Mouse (Mus musculus) intestine, embryonic 14.5 days (tissue): ENCODE measurements around the gene Nxpe3. TPM values are rescaled to one million over a fixed set of nuclear protein-coding genes. Genes with fewer than 3 reads are reported as not detected.

ENCODE experiments used
- ATAC-seq: fragments of 200-750 bp; cut with Nextera tagmentation; replicated peaks from 2 replicates; pipeline ENCODE4 v1.8.0; 2017; ENCODE audit warnings: low read depth, moderate number of reproducible peaks, moderate TSS enrichment, moderate library complexity; ENCODE audit not compliant: low FRiP score, low TSS enrichment
- DNase-seq: peaks from one replicate; pipeline ENCODE4 v3.0.0-alpha.2; 2018; ENCODE audit warnings: low spot score
- H3K27ac ChIP-seq: fragments of 300-500 bp; sonication (generic); 2 replicates; pipeline ENCODE4 v1.5.1; 2014; ENCODE audit warnings: low read depth, mild to moderate bottlenecking, control low read depth
- H3K27me3 ChIP-seq: fragments of 300-500 bp; sonication (generic); replicated peaks from 2 replicates; pipeline ENCODE4 v1.6.1; 2014; ENCODE audit warnings: low read length, control low read depth; ENCODE audit not compliant: control insufficient read depth, insufficient read depth
- H3K36me3 ChIP-seq: fragments of 300-500 bp; sonication (generic); 2 replicates; pipeline ENCODE4 v1.6.1; 2014; ENCODE audit warnings: low read length, control low read depth; ENCODE audit not compliant: control insufficient read depth, insufficient read depth
- H3K4me1 ChIP-seq: fragments of 300-500 bp; sonication (generic); replicated peaks from 2 replicates; pipeline ENCODE4 v1.6.1; 2014; ENCODE audit warnings: low read length, control low read depth, mixed read lengths; ENCODE audit not compliant: control insufficient read depth, insufficient read depth
- H3K4me2 ChIP-seq: fragments of 300-500 bp; sonication (generic); 2 replicates; pipeline ENCODE4 v1.6.1; 2014; ENCODE audit warnings: low read length
- H3K4me3 ChIP-seq: fragments of 300-500 bp; sonication (generic); 2 replicates; pipeline ENCODE4 v1.5.1; 2014; ENCODE audit warnings: low read depth, low read length, control low read depth, mixed read lengths
- H3K9ac ChIP-seq: fragments of 300-500 bp; sonication (generic); 2 replicates; pipeline ENCODE4 v1.6.1; 2014; ENCODE audit warnings: mild to moderate bottlenecking, low read length
- H3K9me3 ChIP-seq: fragments of 300-500 bp; sonication (generic); 2 replicates; pipeline ENCODE4 v1.6.1; 2016; ENCODE audit warnings: low read length, control low read depth; ENCODE audit not compliant: control insufficient read depth
- WGBS: fragments of 180-500 bp; shearing (Covaris S2); extraction: QIAGEN DNeasy Blood & Tissue Kit; methylation state at CpG from one replicate; pipeline ENCODE4 v1.1.7; 2014; 5-methylcytosine and 5-hydroxymethylcytosine counted together
- polyA plus RNA-seq: library from polyadenylated mRNA; unstranded; fragments of >200 nt; fragmentation: Nextera tagmentation; extraction: Ambion mirVana; gene quantifications from 2 replicates; pipeline ENCODE4 v1.2.1, GENCODE M21; 2014

Nxpe3 gene
- polyA plus RNA-seq, 1 experiment from 2014 or later, result 1.5 TPM

GRCm38 (mm10) chr16:55850485-55850884 lies 44.6 kb downstream of the Nxpe3 start:
- no peak overlapping the region for H3K4me2 ChIP-seq
- H3K9ac ChIP-seq, result no peak overlapping the region
- no peaks in the 10 kb centered on the region for H3K27me3 ChIP-seq
- no peaks in the 10 kb centered on the region for H3K4me1 ChIP-seq
- H3K27ac ChIP-seq, result no peak overlapping the region
- DNase-seq, result no peak
- H3K4me3 ChIP-seq, result no peak overlapping the region
- 94% methylated on average over 3 of the region's 3 CpGs for WGBS
- ATAC-seq, result no peak
- H3K9me3 ChIP-seq, result no peaks in the 10 kb centered on the region
- H3K36me3 ChIP-seq, result no peaks in the 10 kb centered on the region

GRCm38 (mm10) chr16:55847679-55848078 lies 47.4 kb downstream of the Nxpe3 start:
- DNase-seq, result no peak
- Histone ChIP-seq H3K36me3 (peaks cover 7% of the 10 kb centered on the region), H3K9me3 (no peaks in the 10 kb centered on the region), H3K27ac (no peak overlapping the region), H3K4me2 (no peak overlapping the region), H3K27me3 (no peaks in the 10 kb centered on the region), H3K9ac (no peak overlapping the region), H3K4me3 (no peak overlapping the region), H3K4me1 (no peaks in the 10 kb centered on the region)
- WGBS, result 82% methylated on average over 8 of the region's 8 CpGs
- no peak for ATAC-seq

DNA sequence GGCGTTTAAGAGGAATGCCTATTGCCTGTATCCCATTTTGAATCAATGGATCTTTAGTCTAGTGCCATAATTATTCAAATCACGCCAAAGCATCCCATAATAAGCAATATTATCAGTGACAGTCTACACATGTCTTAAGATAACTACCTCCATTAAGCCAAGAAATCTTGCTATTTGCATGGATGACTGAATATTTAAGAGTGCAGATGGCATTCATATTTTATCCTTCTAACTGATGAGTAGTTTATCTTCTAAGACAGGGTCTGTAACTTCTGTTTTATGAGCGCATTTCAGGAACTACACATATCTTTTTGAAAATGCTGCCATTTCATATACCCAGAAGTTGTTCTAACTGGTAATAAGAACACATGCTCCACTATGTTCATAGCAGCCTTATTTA lies 50.2 kb downstream of the Nxpe3 start:
- Histone ChIP-seq H3K4me2 (no peak overlapping the region), H3K27me3 (no peaks in the 10 kb centered on the region), H3K9ac (no peak overlapping the region), H3K4me3 (no peak overlapping the region), H3K36me3 (peaks cover 7% of the 10 kb centered on the region), H3K27ac (no peak overlapping the region), H3K9me3 (no peaks in the 10 kb centered on the region), H3K4me1 (no peaks in the 10 kb centered on the region)
- ATAC-seq (no peak), DNase-seq (no peak)
- 95% methylated on average over 3 of the region's 3 CpGs for WGBS

DNA sequence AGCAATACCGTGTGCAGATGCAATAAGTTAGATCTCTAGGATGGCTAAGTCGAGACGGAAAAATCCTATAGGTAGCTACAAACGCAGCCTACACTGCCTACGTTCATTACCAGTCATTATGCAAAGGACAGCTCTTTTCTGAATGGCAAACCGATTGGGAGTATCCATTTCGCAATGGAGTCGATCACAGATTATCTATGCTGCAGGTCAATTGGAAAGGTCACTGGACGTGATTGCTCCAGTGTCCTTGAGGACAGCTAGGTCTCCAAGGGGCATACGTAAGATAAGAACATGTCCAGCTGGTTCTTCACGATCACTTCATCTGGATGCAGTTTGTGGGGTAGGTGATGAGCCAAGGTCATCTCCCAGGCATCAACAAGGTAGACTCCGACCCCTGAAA lies 51.2 kb downstream of the Nxpe3 start:
- H3K4me2 ChIP-seq, result no peak overlapping the region
- H3K27ac ChIP-seq, result no peak overlapping the region
- peaks cover 7% of the 10 kb centered on the region for H3K36me3 ChIP-seq
- ATAC-seq (no peak), DNase-seq (no peak)
- 94% methylated on average over 12 of the region's 12 CpGs for WGBS
- H3K27me3 ChIP-seq, result no peaks in the 10 kb centered on the region
- H3K9me3 ChIP-seq, result no peaks in the 10 kb centered on the region
- H3K9ac ChIP-seq, result no peak overlapping the region
- H3K4me1 ChIP-seq, result no peaks in the 10 kb centered on the region
- no peak overlapping the region for H3K4me3 ChIP-seq

- 88% methylated on average over 5 of the region's 5 CpGs for WGBS
- no peak overlapping the region for H3K4me2 ChIP-seq
- DNase-seq, result no peak
- no peak overlapping the region for H3K9ac ChIP-seq
- H3K9me3 ChIP-seq, result no peaks in the 10 kb centered on the region
- 0 out of 2 replicates have a peak, but pooled peaks cover 2% of the 10 kb centered on the region for H3K4me1 ChIP-seq
- H3K27ac ChIP-seq, result no peak overlapping the region
- ATAC-seq, result no peak
- no peak overlapping the region for H3K4me3 ChIP-seq
- no peaks in the 10 kb centered on the region for H3K27me3 ChIP-seq
- peaks cover 7% of the 10 kb centered on the region for H3K36me3 ChIP-seq
Observed at GRCm38 (mm10) chr16:55843134-55843533, 52.0 kb downstream of the Nxpe3 start.

GRCm38 (mm10) chr16:55841506-55841905 lies 53.6 kb downstream of the Nxpe3 start:
- Histone ChIP-seq H3K4me1 (0 out of 2 replicates have a peak, but pooled peaks cover 3% of the 10 kb centered on the region), H3K9me3 (no peaks in the 10 kb centered on the region), H3K36me3 (peaks cover 7% of the 10 kb centered on the region), H3K27me3 (no peaks in the 10 kb centered on the region), H3K27ac (no peak overlapping the region), H3K9ac (no peak overlapping the region), H3K4me3 (no peak overlapping the region), H3K4me2 (no peak overlapping the region)
- 88% methylated on average over 6 of the region's 6 CpGs for WGBS
- DNase-seq, result no peak
- ATAC-seq, result no peak

DNA sequence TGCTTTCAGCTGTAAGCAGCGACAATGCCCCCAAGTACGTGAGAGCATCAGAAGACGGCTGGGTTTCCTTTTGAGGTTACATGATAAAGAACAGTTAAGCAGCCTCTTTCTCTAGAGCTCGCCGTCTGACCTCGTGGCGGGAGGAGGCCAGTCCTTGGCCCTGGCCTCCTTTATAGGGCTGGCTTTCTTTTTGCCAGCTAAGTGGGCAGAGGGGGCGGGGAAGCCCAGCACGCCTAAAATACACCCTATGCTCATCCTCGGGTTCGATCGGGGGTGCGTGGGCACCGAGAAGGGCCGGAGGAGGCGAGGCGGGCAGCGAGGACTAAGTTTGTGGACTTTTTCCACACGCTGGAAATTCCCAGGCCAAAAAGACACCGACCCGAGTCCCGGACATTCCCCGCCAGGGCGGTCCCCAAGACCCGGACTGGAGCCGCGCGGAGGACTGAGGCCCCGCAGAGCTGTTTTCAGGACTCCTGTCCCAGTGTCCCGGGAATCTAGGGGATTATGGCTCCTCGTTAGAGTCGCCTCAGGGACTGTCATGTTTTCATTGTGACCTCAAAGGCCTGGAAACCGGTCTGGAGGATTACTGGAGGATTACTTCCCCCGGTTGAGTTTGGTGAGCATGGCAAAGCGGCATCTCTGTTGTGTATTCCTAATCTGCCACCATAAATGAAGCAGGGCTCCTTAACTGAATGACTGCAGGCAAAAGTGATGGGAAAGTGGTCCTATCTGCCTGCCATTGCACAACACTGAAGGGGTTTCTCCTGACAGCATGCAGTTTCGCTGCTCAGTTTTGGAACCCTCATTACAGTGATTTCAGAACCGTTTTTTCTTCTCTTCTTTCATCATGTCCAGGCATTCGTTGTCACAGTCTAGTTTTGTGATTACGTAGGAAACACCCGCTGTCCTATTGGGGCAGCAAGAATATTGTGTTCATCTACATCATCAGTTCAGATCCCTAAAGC lies 56.3 kb downstream of the Nxpe3 start, which contains the start of gene Nfkbiz:
Gene Nfkbiz, minus strand, starts transcription at position 390 of the 965 bp plus-strand sequence.
- Histone ChIP-seq H3K27ac (peak within 1 kb of the TSS; percentile 82), H3K4me1 (0 out of 2 replicates have a peak, but pooled peaks cover 3% of the 10 kb centered on the region), H3K9ac (peak within 1 kb of the TSS; percentile 85), H3K36me3 (peaks cover 9% of the 10 kb centered on the region; the same call in 1 of the 2 replicates), H3K9me3 (no peaks in the 10 kb centered on the region), H3K4me3 (peak within 1 kb of the TSS; percentile 68), H3K4me2 (peak within 1 kb of the TSS; percentile 59), H3K27me3 (no peaks in the 10 kb centered on the region)
- 2% methylated on average over 40 of the region's 40 CpGs for WGBS
- ATAC-seq (peak; percentile 88), DNase-seq (peak; percentile 92)

GRCm38 (mm10) chr16:55838129-55838509 lies 57.0 kb downstream of the Nxpe3 start:
- peaks cover 9% of the 10 kb centered on the region; the same call in 1 of the 2 replicates for H3K36me3 ChIP-seq
- H3K4me1 ChIP-seq, result 0 out of 2 replicates have a peak, but pooled peaks cover 3% of the 10 kb centered on the region
- DNase-seq (no peak), ATAC-seq (no peak)
- no peaks in the 10 kb centered on the region for H3K27me3 ChIP-seq
- H3K27ac ChIP-seq, result peak overlapping the region; percentile 82
- 15% methylated on average over 3 of the region's 3 CpGs for whole genome bisulfite sequencing
- H3K4me3 ChIP-seq, result peak overlapping the region; percentile 68
- peak overlapping the region; percentile 85 for H3K9ac ChIP-seq
- H3K4me2 ChIP-seq, result peak overlapping the region; percentile 59
- H3K9me3 ChIP-seq, result no peaks in the 10 kb centered on the region
